Mouse (Mus musculus): ENCODE data around the gene Slc17a8.
"Not testable (repeated sequence)": the region's sequence is repeated elsewhere in the genome, so short reads cannot be mapped to it uniquely, and the experiment has no call there.

The Slc17a8 gene

GRCm38 (mm10) chr10:89592797-89593196 lies 28.3 kb downstream of the Slc17a8 start:
- no peak for DNase-seq (ENCODE audit: low read depth, low spot score)

GRCm38 (mm10) chr10:89589877-89590276 lies 31.2 kb downstream of the Slc17a8 start:
- DNase-seq (ENCODE audit: low read depth, low spot score) = no peak

- no peak for DNase-seq (ENCODE audit: low read depth, low spot score)
Observed at GRCm38 (mm10) chr10:89588708-89589107, 32.3 kb downstream of the Slc17a8 start.

GRCm38 (mm10) chr10:89584709-89585108 lies 36.3 kb downstream of the Slc17a8 start:
- DNase-seq (ENCODE audit: low read depth, low spot score) = no peak

- no peak for DNase-seq (ENCODE audit: low read depth, low spot score)
Observed at GRCm38 (mm10) chr10:89578801-89579200, 42.3 kb downstream of the Slc17a8 start.

GRCm38 (mm10) chr10:89577666-89578065 lies 43.4 kb downstream of the Slc17a8 start:
- DNase-seq (ENCODE audit: low read depth, low spot score) = no peak

GRCm38 (mm10) chr10:89573421-89573820 lies 47.6 kb downstream of the Slc17a8 start:
- DNase-seq (ENCODE audit: low read depth, low spot score) = no peak

GRCm38 (mm10) chr10:89572946-89573345 lies 48.1 kb downstream of the Slc17a8 start:
- no peak for DNase-seq (ENCODE audit: low read depth, low spot score)

- no peak for DNase-seq (ENCODE audit: low read depth, low spot score)
Observed at GRCm38 (mm10) chr10:89567391-89567790, 53.7 kb downstream of the Slc17a8 start.

GRCm38 (mm10) chr10:89565301-89566022 lies 55.6 kb downstream of the Slc17a8 start:
- no peak for DNase-seq (ENCODE audit: low read depth, low spot score)

GRCm38 (mm10) chr10:89562113-89562512 lies 58.9 kb downstream of the Slc17a8 start:
- no peak for DNase-seq (ENCODE audit: low read depth, low spot score)

GRCm38 (mm10) chr10:89559351-89559750 lies 61.7 kb downstream of the Slc17a8 start:
- no peak for DNase-seq (ENCODE audit: low read depth, low spot score)

- DNase-seq (ENCODE audit: low read depth, low spot score) = not testable (repeated sequence)
Observed at GRCm38 (mm10) chr10:89554885-89555284, 66.2 kb downstream of the Slc17a8 start.

GRCm38 (mm10) chr10:89553855-89554254 lies 67.2 kb downstream of the Slc17a8 start:
- not testable (repeated sequence) for DNase-seq (ENCODE audit: low read depth, low spot score)

- no peak for DNase-seq (ENCODE audit: low read depth, low spot score)
Observed at GRCm38 (mm10) chr10:89553015-89553414, 68.0 kb downstream of the Slc17a8 start.

GRCm38 (mm10) chr10:89551657-89552056 lies 69.4 kb downstream of the Slc17a8 start:
- no peak for DNase-seq (ENCODE audit: low read depth, low spot score)

GRCm38 (mm10) chr10:89548028-89548427 lies 73.0 kb downstream of the Slc17a8 start:
- DNase-seq (ENCODE audit: low read depth, low spot score) = no peak

- no peak for DNase-seq (ENCODE audit: low read depth, low spot score)
Observed at GRCm38 (mm10) chr10:89546989-89547388, 74.1 kb downstream of the Slc17a8 start.

GRCm38 (mm10) chr10:89543867-89544266 lies 77.2 kb downstream of the Slc17a8 start:
- DNase-seq (ENCODE audit: low read depth, low spot score) = no peak

GRCm38 (mm10) chr10:89542321-89542720 lies 78.7 kb downstream of the Slc17a8 start:
- no peak for DNase-seq (ENCODE audit: low read depth, low spot score)

- DNase-seq (ENCODE audit: low read depth, low spot score) = no peak
Observed at GRCm38 (mm10) chr10:89532929-89533727, 87.9 kb downstream of the Slc17a8 start, which contains the start of gene Nr1h4. TSS of gene Nr1h4 (minus strand) at chr10:89533585.

GRCm38 (mm10) chr10:89532451-89532850 lies 88.6 kb downstream of the Slc17a8 start:
- no peak for DNase-seq (ENCODE audit: low read depth, low spot score)

- no peak for DNase-seq (ENCODE audit: low read depth, low spot score)
Observed at GRCm38 (mm10) chr10:89531976-89532375, 89.1 kb downstream of the Slc17a8 start.

Measured in c-Kit-negative CD71-positive TER-119-positive erythroid progenitor cells, embryonic 14.5 days (primary cell).